Mouse (Mus musculus) limb, embryonic 15.5 days (tissue): ENCODE results near the gene Ugcg. TPM values are rescaled to one million over a fixed set of nuclear protein-coding genes. Genes with fewer than 3 reads are reported as not detected.

Experiments
- ATAC-seq: fragments of 200-750 bp; cut with Nextera tagmentation; 2 replicates; pipeline ENCODE4 v1.8.0; 2017; ENCODE audit warnings: low read depth, moderate TSS enrichment; ENCODE audit not compliant: insufficient number of reproducible peaks, low FRiP score, low TSS enrichment
- H3K27ac ChIP-seq: fragments of 300-500 bp; sonication (generic); 2 replicates; pipeline ENCODE4 v1.5.1; 2015; ENCODE audit warnings: moderate library complexity, mild to moderate bottlenecking, inconsistent platforms
- H3K27me3 ChIP-seq: fragments of 300-500 bp; sonication (generic); 2 replicates; pipeline ENCODE4 v1.6.1; 2015; ENCODE audit warnings: inconsistent platforms
- H3K36me3 ChIP-seq: fragments of 300-500 bp; sonication (generic); 2 replicates; pipeline ENCODE4 v1.6.1; 2015; ENCODE audit warnings: inconsistent platforms
- H3K4me1 ChIP-seq: fragments of 300-500 bp; sonication (generic); 2 replicates; pipeline ENCODE4 v1.6.1; 2015; ENCODE audit warnings: inconsistent platforms
- H3K4me2 ChIP-seq: fragments of 300-500 bp; sonication (generic); 2 replicates; pipeline ENCODE4 v1.6.1; 2015; ENCODE audit warnings: mild to moderate bottlenecking, inconsistent platforms
- H3K4me3 ChIP-seq: fragments of 300-500 bp; sonication (generic); 2 replicates; pipeline ENCODE4 v1.5.1; 2015; ENCODE audit warnings: mild to moderate bottlenecking, inconsistent platforms
- H3K9ac ChIP-seq: fragments of 300-500 bp; sonication (generic); 2 replicates; pipeline ENCODE4 v1.6.1; 2015; ENCODE audit warnings: inconsistent platforms
- H3K9me3 ChIP-seq: fragments of 300-500 bp; sonication (generic); 2 replicates; pipeline ENCODE4 v1.6.1; 2016; ENCODE audit warnings: inconsistent platforms
- WGBS: fragments of 180-500 bp; shearing (Covaris S2); methylation state at CpG from one replicate; pipeline ENCODE4 v1.1.7; 2015; 5-methylcytosine and 5-hydroxymethylcytosine counted together
- polyA plus RNA-seq: library from polyadenylated mRNA; unstranded; fragments of >200 nt; fragmentation: Nextera tagmentation; extraction: Ambion mirVana; gene quantifications from 2 replicates; pipeline ENCODE4 v1.2.1, GENCODE M21; 2015

The Ugcg gene
- polyA plus RNA-seq: 9.4 and 12.0 TPM in 2 replicates

- H3K9me3 ChIP-seq: no peaks in the 10 kb centered on the region
- peak within 1 kb of the TSS; percentile 95 for H3K27ac ChIP-seq
- no peaks in the 10 kb centered on the region for H3K36me3 ChIP-seq
- H3K4me1 ChIP-seq: peaks cover 10% of the 10 kb centered on the region
- H3K4me3 ChIP-seq: peak within 1 kb of the TSS; percentile 91
- H3K4me2 ChIP-seq: peak within 1 kb of the TSS; percentile 63
- peak; percentile 88 for ATAC-seq
- WGBS: under 1% methylated on average over 57 of the region's 99 CpGs
- peak within 1 kb of the TSS; percentile 97 for H3K9ac ChIP-seq
- no peaks in the 10 kb centered on the region for H3K27me3 ChIP-seq
Observed at GRCm38 (mm10) chr4:59188802-59189545, at the start of gene Ugcg. Ugcg (plus strand) TSS chr4:59189257.

GRCm38 (mm10) chr4:59149043-59149442, 40.0 kb upstream of the Ugcg start:
- Histone ChIP-seq H3K4me1 (no peaks in the 10 kb centered on the region), H3K9ac (no peak overlapping the region), H3K9me3 (no peaks in the 10 kb centered on the region), H3K27ac (no peak overlapping the region), H3K27me3 (no peaks in the 10 kb centered on the region), H3K4me3 (no peak overlapping the region), H3K4me2 (no peak overlapping the region), H3K36me3 (no peaks in the 10 kb centered on the region)
- no peak for ATAC-seq
- 77% methylated on average over 5 of the region's 5 CpGs for WGBS

- H3K4me2 ChIP-seq: no peak overlapping the region
- H3K4me3 ChIP-seq: no peak overlapping the region
- no peaks in the 10 kb centered on the region for H3K9me3 ChIP-seq
- H3K4me1 ChIP-seq: no peaks in the 10 kb centered on the region
- 64% methylated on average over 5 of the region's 5 CpGs for WGBS
- H3K9ac ChIP-seq: no peak overlapping the region
- no peak overlapping the region for H3K27ac ChIP-seq
- H3K36me3 ChIP-seq: no peaks in the 10 kb centered on the region
- ATAC-seq: no peak
- no peaks in the 10 kb centered on the region for H3K27me3 ChIP-seq
Observed at GRCm38 (mm10) chr4:59150907-59151306, 38.1 kb upstream of the Ugcg start.

- ATAC-seq: no peak
- H3K36me3 ChIP-seq: no peaks in the 10 kb centered on the region
- no peaks in the 10 kb centered on the region for H3K9me3 ChIP-seq
Observed at GRCm38 (mm10) chr4:59151953-59152352, 37.1 kb upstream of the Ugcg start.

GRCm38 (mm10) chr4:59156897-59157592, 32.0 kb upstream of the Ugcg start:
- Histone ChIP-seq H3K4me3 (no peak overlapping the region), H3K4me2 (no peak overlapping the region), H3K27me3 (no peaks in the 10 kb centered on the region), H3K36me3 (no peaks in the 10 kb centered on the region), H3K27ac (no peak overlapping the region), H3K9me3 (no peaks in the 10 kb centered on the region), H3K4me1 (no peaks in the 10 kb centered on the region), H3K9ac (no peak overlapping the region)
- WGBS: 52% methylated on average over 7 of the region's 7 CpGs
- ATAC-seq: no peak

More at GRCm38 (mm10) chr4:59151953-59152352, 37.1 kb upstream of the Ugcg start:
- Histone ChIP-seq H3K4me3 (no peak overlapping the region), H3K4me1 (no peaks in the 10 kb centered on the region), H3K27me3 (no peaks in the 10 kb centered on the region), H3K9ac (no peak overlapping the region), H3K27ac (no peak overlapping the region), H3K4me2 (no peak overlapping the region)
- 41% methylated on average over 1 of the region's 1 CpGs for WGBS

GRCm38 (mm10) chr4:59157654-59158053, 31.4 kb upstream of the Ugcg start:
- H3K4me2 ChIP-seq: no peak overlapping the region
- H3K9me3 ChIP-seq: no peaks in the 10 kb centered on the region
- WGBS: 76% methylated on average over 2 of the region's 2 CpGs
- no peaks in the 10 kb centered on the region for H3K27me3 ChIP-seq
- no peak overlapping the region for H3K9ac ChIP-seq
- no peaks in the 10 kb centered on the region for H3K4me1 ChIP-seq
- no peaks in the 10 kb centered on the region for H3K36me3 ChIP-seq
- no peak for ATAC-seq
- H3K4me3 ChIP-seq: no peak overlapping the region
- H3K27ac ChIP-seq: no peak overlapping the region

GRCm38 (mm10) chr4:59160289-59160688, 28.8 kb upstream of the Ugcg start:
- H3K36me3 ChIP-seq: no peaks in the 10 kb centered on the region
- H3K4me1 ChIP-seq: no peaks in the 10 kb centered on the region
- H3K4me3 ChIP-seq: no peak overlapping the region
- H3K4me2 ChIP-seq: no peak overlapping the region
- H3K27ac ChIP-seq: no peak overlapping the region
- H3K9me3 ChIP-seq: no peaks in the 10 kb centered on the region
- ATAC-seq: no peak
- H3K9ac ChIP-seq: no peak overlapping the region
- WGBS: 86% methylated on average over 5 of the region's 5 CpGs
- H3K27me3 ChIP-seq: no peaks in the 10 kb centered on the region

GRCm38 (mm10) chr4:59160959-59161670, 27.9 kb upstream of the Ugcg start:
- no peak overlapping the region for H3K4me3 ChIP-seq
- H3K27me3 ChIP-seq: no peaks in the 10 kb centered on the region
- 37% methylated on average over 8 of the region's 8 CpGs for WGBS
- no peak for ATAC-seq
- H3K4me1 ChIP-seq: no peaks in the 10 kb centered on the region
- no peaks in the 10 kb centered on the region for H3K9me3 ChIP-seq
- H3K4me2 ChIP-seq: no peak overlapping the region
- H3K27ac ChIP-seq: no peak overlapping the region
- H3K9ac ChIP-seq: no peak overlapping the region
- no peaks in the 10 kb centered on the region for H3K36me3 ChIP-seq

GRCm38 (mm10) chr4:59164034-59164433, 25.0 kb upstream of the Ugcg start:
- H3K9ac ChIP-seq: no peak overlapping the region
- H3K9me3 ChIP-seq: no peaks in the 10 kb centered on the region
- WGBS: 66% methylated on average over 2 of the region's 2 CpGs
- ATAC-seq: no peak
- H3K4me1 ChIP-seq: no peaks in the 10 kb centered on the region
- no peak overlapping the region for H3K4me2 ChIP-seq
- H3K4me3 ChIP-seq: no peak overlapping the region
- H3K36me3 ChIP-seq: no peaks in the 10 kb centered on the region
- H3K27me3 ChIP-seq: no peaks in the 10 kb centered on the region
- H3K27ac ChIP-seq: no peak overlapping the region

- 82% methylated on average over 2 of the region's 2 CpGs for WGBS
- Histone ChIP-seq H3K4me2 (no peak overlapping the region), H3K27ac (no peak overlapping the region), H3K9ac (no peak overlapping the region), H3K27me3 (no peaks in the 10 kb centered on the region), H3K4me3 (no peak overlapping the region), H3K36me3 (no peaks in the 10 kb centered on the region), H3K9me3 (no peaks in the 10 kb centered on the region), H3K4me1 (no peaks in the 10 kb centered on the region)
- ATAC-seq: no peak
Observed at GRCm38 (mm10) chr4:59167251-59167847, 21.7 kb upstream of the Ugcg start.

GRCm38 (mm10) chr4:59169981-59170380, 19.1 kb upstream of the Ugcg start:
- H3K36me3 ChIP-seq: no peaks in the 10 kb centered on the region
- H3K9me3 ChIP-seq: no peaks in the 10 kb centered on the region
- no peaks in the 10 kb centered on the region for H3K4me1 ChIP-seq
- WGBS: 72% methylated on average over 5 of the region's 5 CpGs
- H3K27ac ChIP-seq: no peak overlapping the region
- no peak overlapping the region for H3K9ac ChIP-seq
- no peak for ATAC-seq
- H3K4me3 ChIP-seq: no peak overlapping the region
- no peak overlapping the region for H3K4me2 ChIP-seq
- no peaks in the 10 kb centered on the region for H3K27me3 ChIP-seq
